Mouse (Mus musculus) ES-Bruce4 (cell line): ENCODE results near the gene Wee2. TPM values are rescaled to one million over a fixed set of nuclear protein-coding genes. Genes with fewer than 3 reads are reported as not detected.

Experiments
- H3K27ac ChIP-seq: 2 replicates; pipeline ENCODE4 v1.5.1; 2012; ENCODE audit warnings: low read length, inconsistent platforms; ENCODE audit not compliant: insufficient read depth
- H3K27me3 ChIP-seq: 2 replicates; pipeline ENCODE4 v1.6.1; 2012; ENCODE audit warnings: mild to moderate bottlenecking, low read length, inconsistent platforms; ENCODE audit not compliant: control insufficient read depth, poor library complexity, insufficient read depth, severe bottlenecking
- H3K36me3 ChIP-seq: 2 replicates; pipeline ENCODE4 v1.6.1; 2012; ENCODE audit warnings: inconsistent platforms, mild to moderate bottlenecking, low read length, moderate library complexity; ENCODE audit not compliant: control insufficient read depth, poor library complexity, insufficient read depth, severe bottlenecking
- H3K4me1 ChIP-seq: one replicate; pipeline ENCODE4 v1.8.1; 2011; ENCODE audit warnings: low read length; ENCODE audit not compliant: control insufficient read depth, insufficient read depth
- H3K4me3 ChIP-seq: 2 replicates; pipeline ENCODE4 v1.5.1; 2011; ENCODE audit warnings: low read depth, mild to moderate bottlenecking, low read length
- H3K9ac ChIP-seq: 2 replicates; pipeline ENCODE4 v1.6.1; 2012; ENCODE audit warnings: low read depth, mild to moderate bottlenecking, inconsistent platforms; ENCODE audit not compliant: poor library complexity, severe bottlenecking
- H3K9me3 ChIP-seq: replicated peaks from 2 replicates; pipeline ENCODE4 v1.6.1; 2012; ENCODE audit warnings: mild to moderate bottlenecking, low read length, inconsistent platforms; ENCODE audit not compliant: control insufficient read depth, poor library complexity, insufficient read depth, severe bottlenecking
- CTCF ChIP-seq: IDR thresholded peaks from one replicate; pipeline ENCODE4 v1.8.1; 2011; ENCODE audit warnings: low read depth, low read length
- EP300 ChIP-seq: IDR thresholded peaks from 2 replicates; pipeline ENCODE4 v1.6.1; 2011; ENCODE audit warnings: low read depth, low read length; ENCODE audit not compliant: insufficient read depth
- POLR2A ChIP-seq: IDR thresholded peaks from one replicate; pipeline ENCODE4 v1.8.1; 2011; ENCODE audit warnings: low read length; ENCODE audit not compliant: insufficient read depth
- polyA plus RNA-seq: library from polyadenylated mRNA; stranded (reverse); fragments of >200 nt; gene quantifications from 2 replicates; pipeline ENCODE4 v1.2.4, GENCODE M21; 2011; ENCODE audit warnings: low read depth; ENCODE audit not compliant: missing spikeins, insufficient read depth, insufficient read length

The Wee2 gene
- polyA plus RNA-seq, 1 experiment: not detected

DNA sequence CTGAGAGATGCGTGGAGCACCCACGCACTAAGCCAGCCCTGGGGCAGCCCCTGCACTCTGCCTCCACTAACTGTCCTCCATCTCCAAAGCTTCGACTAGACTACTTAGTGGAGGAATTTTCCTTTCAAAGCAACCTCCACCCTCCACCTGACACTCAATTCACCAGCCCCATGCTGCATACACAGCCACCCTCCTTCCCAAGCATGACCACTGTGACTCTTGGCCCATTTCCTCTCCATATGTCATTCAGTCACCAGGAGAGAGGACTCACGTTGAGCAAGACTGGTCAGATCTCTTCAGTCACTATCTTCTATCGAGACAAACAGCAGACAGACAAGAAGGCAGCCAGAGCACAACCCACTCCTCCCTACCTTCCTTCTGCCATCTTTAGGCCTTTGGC is 25.8 kb upstream of the Wee2 start:
- no peaks in the 10 kb centered on the region for H3K4me1 ChIP-seq

DNA sequence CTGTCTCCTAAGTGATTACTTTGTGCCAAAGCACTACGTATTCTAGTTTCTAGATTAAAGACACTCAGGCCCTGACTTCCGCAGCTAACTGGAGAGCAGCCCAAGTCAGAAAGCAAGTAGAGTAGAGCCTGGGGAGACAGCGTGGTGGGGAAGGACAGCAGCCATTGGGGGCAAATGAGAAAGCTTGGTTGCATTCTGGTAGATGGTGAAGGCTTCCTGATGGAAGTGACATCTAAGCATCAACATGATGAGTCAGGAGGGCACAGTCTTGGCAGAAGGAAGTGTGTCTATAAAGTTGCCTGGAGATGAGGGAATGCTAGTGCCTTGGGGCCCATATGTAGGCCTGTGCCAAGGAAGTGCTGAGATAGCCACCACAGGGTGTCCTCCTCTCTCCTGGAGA is 25.3 kb upstream of the Wee2 start:
- no peaks in the 10 kb centered on the region for H3K4me1 ChIP-seq
- TF ChIP-seq CTCF: no peak
- TF ChIP-seq POLR2A: no peak
- TF ChIP-seq EP300: no peak
- H3K9me3 ChIP-seq: no peaks in the 10 kb centered on the region
- no peak overlapping the region for H3K9ac ChIP-seq
- H3K27ac ChIP-seq: no peak overlapping the region
- no peaks in the 10 kb centered on the region for H3K36me3 ChIP-seq
- no peak overlapping the region for H3K4me3 ChIP-seq
- H3K27me3 ChIP-seq: no peaks in the 10 kb centered on the region

More for the DNA sequence above, 25.8 kb upstream of the Wee2 start:
- H3K9me3 ChIP-seq: no peaks in the 10 kb centered on the region
- no peak overlapping the region for H3K4me3 ChIP-seq
- H3K36me3 ChIP-seq: no peaks in the 10 kb centered on the region
- no peak overlapping the region for H3K9ac ChIP-seq
- no peak for TF ChIP-seq POLR2A
- TF ChIP-seq EP300: no peak
- no peak for TF ChIP-seq CTCF
- H3K27me3 ChIP-seq: no peaks in the 10 kb centered on the region
- no peak overlapping the region for H3K27ac ChIP-seq

DNA sequence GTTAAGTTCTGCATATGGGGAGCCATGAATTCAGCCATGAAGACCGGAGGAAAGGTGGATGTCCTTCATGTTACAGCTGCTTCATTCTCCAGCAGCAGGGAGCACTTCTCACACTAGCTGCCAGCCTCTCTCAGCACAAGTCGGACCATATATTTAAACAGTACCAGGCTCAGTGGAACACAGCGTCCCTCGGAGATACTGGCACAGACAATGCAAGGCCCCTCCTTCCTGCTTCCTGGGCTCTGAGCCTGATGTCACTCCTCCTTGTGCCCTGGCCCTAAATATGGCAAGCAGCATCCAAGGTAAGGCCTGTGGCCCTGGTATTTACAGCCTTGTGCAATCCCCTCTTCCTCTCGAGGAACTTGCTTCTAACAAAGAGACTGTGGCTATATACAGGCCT is 23.1 kb upstream of the Wee2 start:
- H3K9ac ChIP-seq: no peak overlapping the region
- no peak overlapping the region for H3K27ac ChIP-seq
- no peaks in the 10 kb centered on the region for H3K36me3 ChIP-seq
- H3K4me3 ChIP-seq: no peak overlapping the region
- no peaks in the 10 kb centered on the region for H3K9me3 ChIP-seq
- no peaks in the 10 kb centered on the region for H3K4me1 ChIP-seq
- TF ChIP-seq EP300 (no peak), POLR2A (no peak), CTCF (no peak)
- no peaks in the 10 kb centered on the region for H3K27me3 ChIP-seq

DNA sequence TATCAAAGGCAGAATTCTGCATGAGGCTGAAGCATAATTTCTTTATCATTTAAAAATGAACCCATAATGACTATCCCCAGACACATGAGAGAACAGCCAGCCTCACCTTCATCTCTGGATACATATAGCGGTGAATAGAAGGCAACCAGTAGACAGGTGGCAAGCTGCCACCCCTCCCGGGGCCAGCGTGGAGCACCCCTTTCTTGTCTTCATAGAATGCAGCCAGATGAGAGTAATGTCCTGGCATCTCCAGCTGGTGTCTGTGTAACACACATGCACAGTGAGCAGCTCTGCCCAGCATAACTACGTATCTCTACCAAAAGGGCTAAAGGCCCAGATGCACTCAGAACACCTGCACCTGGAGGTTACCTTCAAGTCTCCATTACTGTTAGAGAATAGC is 20.5 kb upstream of the Wee2 start:
- Histone ChIP-seq H3K9ac (no peak overlapping the region), H3K36me3 (no peaks in the 10 kb centered on the region), H3K27me3 (no peaks in the 10 kb centered on the region), H3K9me3 (no peaks in the 10 kb centered on the region), H3K4me3 (no peak overlapping the region), H3K27ac (no peak overlapping the region), H3K4me1 (no peaks in the 10 kb centered on the region)
- no peak for TF ChIP-seq EP300
- no peak for TF ChIP-seq POLR2A
- TF ChIP-seq CTCF: no peak

DNA sequence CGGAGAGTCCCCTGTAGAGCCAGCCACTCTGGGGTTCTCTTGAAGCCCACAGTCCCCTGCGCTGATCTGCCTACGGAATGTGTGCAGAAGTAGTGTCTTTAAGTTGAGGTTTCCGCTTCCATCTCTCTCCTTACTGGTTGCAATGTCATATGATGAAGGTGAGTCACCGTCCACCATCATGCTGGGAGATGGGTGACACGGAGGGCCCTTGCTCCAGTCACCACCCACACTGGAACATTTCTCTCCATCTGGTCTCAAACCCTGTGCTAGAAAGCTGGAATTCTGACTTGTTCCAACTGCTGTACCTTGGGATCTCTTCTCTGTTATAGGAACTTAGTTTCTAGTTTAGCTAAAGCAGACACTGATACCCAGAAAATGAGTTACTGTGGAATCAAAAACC is 17.8 kb upstream of the Wee2 start:
- Histone ChIP-seq H3K9me3 (no peaks in the 10 kb centered on the region), H3K27ac (no peak overlapping the region), H3K36me3 (no peaks in the 10 kb centered on the region), H3K27me3 (no peaks in the 10 kb centered on the region), H3K4me1 (no peaks in the 10 kb centered on the region), H3K4me3 (no peak overlapping the region), H3K9ac (no peak overlapping the region)
- no peak for TF ChIP-seq CTCF
- TF ChIP-seq POLR2A: no peak
- no peak for TF ChIP-seq EP300

DNA sequence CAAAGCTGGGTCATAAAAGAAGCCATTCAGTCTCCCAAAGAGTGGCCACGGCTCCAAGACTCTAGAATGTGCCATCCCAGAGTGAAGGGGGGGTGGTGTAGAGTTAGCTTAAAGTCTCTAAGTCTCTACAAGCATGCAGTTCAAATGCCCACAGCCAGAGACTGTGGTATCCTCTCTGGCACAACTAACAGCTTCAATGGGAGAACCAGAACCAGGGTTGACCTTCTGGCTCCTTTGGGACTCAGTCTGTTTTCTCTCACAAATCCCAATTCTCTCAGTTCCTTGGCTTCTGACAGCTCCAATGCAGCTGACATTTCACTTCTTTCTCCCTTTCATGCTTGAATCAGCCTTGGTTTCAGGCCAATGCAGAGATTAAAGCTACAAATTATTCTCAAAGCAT is 15.9 kb upstream of the Wee2 start:
- Histone ChIP-seq H3K27ac (no peak overlapping the region), H3K27me3 (no peaks in the 10 kb centered on the region), H3K9ac (no peak overlapping the region), H3K4me1 (no peaks in the 10 kb centered on the region), H3K36me3 (no peaks in the 10 kb centered on the region), H3K4me3 (no peak overlapping the region), H3K9me3 (no peaks in the 10 kb centered on the region)
- TF ChIP-seq EP300: no peak
- no peak for TF ChIP-seq POLR2A
- TF ChIP-seq CTCF: no peak
